Mouse (Mus musculus) neural tube, embryonic 14.5 days (tissue): ENCODE measurements at regions not wholly inside any gene's neighbourhood (a gene's known extent, or its start where the extent isn't known, plus 50 kb on each side); places are given as distances from the start of the nearest gene placed in this dataset.
A peak's percentile ranks its signal among the peaks of the same experiment; 100 is the strongest.

Source experiments
- ATAC-seq: fragments of 200-750 bp; cut with Nextera tagmentation; 2 replicates; pipeline ENCODE4 v1.8.0; 2017; ENCODE audit warnings: low read depth, mild to moderate bottlenecking, moderate TSS enrichment, moderate library complexity
- H3K27ac ChIP-seq: fragments of 300-500 bp; sonication (generic); 2 replicates; pipeline ENCODE4 v1.5.1; 2014; ENCODE audit warnings: low read depth, mild to moderate bottlenecking, control low read depth, low read length, moderate library complexity, mixed read lengths
- H3K27me3 ChIP-seq: fragments of 300-500 bp; sonication (generic); 2 replicates; pipeline ENCODE4 v1.6.1; 2014; ENCODE audit warnings: low read length; ENCODE audit not compliant: control insufficient read depth, insufficient read depth
- H3K36me3 ChIP-seq: fragments of 300-500 bp; sonication (generic); 2 replicates; pipeline ENCODE4 v1.6.1; 2014; ENCODE audit warnings: low read length, mixed read lengths; ENCODE audit not compliant: control insufficient read depth, insufficient read depth
- H3K4me1 ChIP-seq: fragments of 300-500 bp; sonication (generic); 2 replicates; pipeline ENCODE4 v1.6.1; 2014; ENCODE audit warnings: low read length; ENCODE audit not compliant: control insufficient read depth, insufficient read depth
- H3K4me2 ChIP-seq: fragments of 300-500 bp; sonication (generic); 2 replicates; pipeline ENCODE4 v1.6.1; 2014; ENCODE audit warnings: mild to moderate bottlenecking, low read depth, low read length, control low read depth
- H3K4me3 ChIP-seq: fragments of 300-500 bp; sonication (generic); 2 replicates; pipeline ENCODE4 v1.5.1; 2014; ENCODE audit warnings: low read depth, low read length, control low read depth, mixed read lengths
- H3K9ac ChIP-seq: fragments of 300-500 bp; sonication (generic); replicated peaks from 2 replicates; pipeline ENCODE4 v1.6.1; 2014; ENCODE audit warnings: low read depth, mild to moderate bottlenecking, control low read depth, low read length, mixed read lengths
- H3K9me3 ChIP-seq: fragments of 300-500 bp; sonication (generic); 2 replicates; pipeline ENCODE4 v1.6.1; 2016; ENCODE audit warnings: low read length; ENCODE audit not compliant: control insufficient read depth
- WGBS: fragments of 180-500 bp; shearing (Covaris S2); extraction: QIAGEN DNeasy Blood & Tissue Kit; methylation state at CpG from one replicate; pipeline ENCODE4 v1.1.7; 2014; 5-methylcytosine and 5-hydroxymethylcytosine counted together

DNA sequence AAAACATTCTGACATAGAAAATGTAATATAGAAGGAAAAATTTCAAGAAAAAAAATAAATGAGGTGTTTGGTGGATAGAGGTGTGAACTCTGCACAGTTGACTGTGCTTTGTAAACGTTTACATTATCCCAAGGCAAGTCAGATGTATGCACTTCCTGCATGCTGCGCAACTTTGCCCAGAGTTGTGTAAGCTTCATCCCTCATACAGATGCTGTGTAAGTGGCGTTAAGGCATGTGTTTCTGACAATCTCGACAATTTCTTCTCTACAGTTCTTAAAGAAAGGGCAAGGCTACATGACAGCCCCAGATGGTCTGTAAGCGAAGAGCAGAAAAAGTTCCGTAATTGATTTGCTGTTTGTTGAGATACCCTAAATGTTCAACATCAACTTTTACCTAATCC is 476.6 kb upstream of the Pitx2 start:
- ATAC-seq: no peak
- H3K9me3 ChIP-seq: no peaks in the 10 kb centered on the region
- no peaks in the 10 kb centered on the region for H3K36me3 ChIP-seq
- 85% methylated on average over 6 of the region's 6 CpGs for WGBS
- no peaks in the 10 kb centered on the region for H3K4me1 ChIP-seq
- H3K9ac ChIP-seq: no peak overlapping the region
- H3K4me2 ChIP-seq: no peak overlapping the region
- no peak overlapping the region for H3K4me3 ChIP-seq
- H3K27ac ChIP-seq: no peak overlapping the region
- no peaks in the 10 kb centered on the region for H3K27me3 ChIP-seq

GRCm38 (mm10) chr3:128720276-128720675 is 479.4 kb upstream of the Pitx2 start:
- Histone ChIP-seq H3K9ac (no peak overlapping the region), H3K4me2 (no peak overlapping the region), H3K27ac (no peak overlapping the region), H3K36me3 (no peaks in the 10 kb centered on the region), H3K27me3 (no peaks in the 10 kb centered on the region), H3K4me1 (no peaks in the 10 kb centered on the region), H3K9me3 (no peaks in the 10 kb centered on the region), H3K4me3 (no peak overlapping the region)
- 57% methylated on average over 5 of the region's 5 CpGs for WGBS
- no peak for ATAC-seq

DNA sequence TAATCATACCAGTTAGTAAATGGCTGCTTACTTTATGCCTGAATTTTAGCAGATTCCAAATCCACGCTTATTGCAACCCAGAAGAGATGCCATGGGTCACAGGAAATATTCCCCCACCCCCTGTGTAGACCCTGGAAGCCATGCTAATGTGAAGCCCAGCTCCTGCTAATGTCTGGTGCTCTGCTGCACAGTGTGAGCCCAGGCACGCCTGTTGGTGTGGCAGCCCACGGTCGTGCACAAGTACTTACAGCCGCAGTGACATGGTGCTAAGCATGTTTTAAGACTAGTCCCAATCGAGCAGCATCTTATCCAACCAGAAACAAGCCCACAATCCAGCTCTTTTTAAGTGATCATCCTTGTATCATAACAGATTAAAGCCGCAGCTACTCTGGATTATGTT is 480.5 kb upstream of the Pitx2 start:
- Histone ChIP-seq H3K4me3 (no peak overlapping the region), H3K36me3 (no peaks in the 10 kb centered on the region), H3K4me2 (no peak overlapping the region), H3K4me1 (no peaks in the 10 kb centered on the region), H3K9ac (no peak overlapping the region), H3K27ac (no peak overlapping the region), H3K27me3 (no peaks in the 10 kb centered on the region), H3K9me3 (no peaks in the 10 kb centered on the region)
- WGBS: 76% methylated on average over 7 of the region's 7 CpGs
- ATAC-seq: no peak

- no peak for ATAC-seq
- no peak overlapping the region for H3K4me2 ChIP-seq
- no peaks in the 10 kb centered on the region for H3K9me3 ChIP-seq
- no peak overlapping the region for H3K27ac ChIP-seq
- no peaks in the 10 kb centered on the region for H3K36me3 ChIP-seq
- H3K4me3 ChIP-seq: no peak overlapping the region
- WGBS: 87% methylated on average over 3 of the region's 3 CpGs
- no peaks in the 10 kb centered on the region for H3K27me3 ChIP-seq
- no peak overlapping the region for H3K9ac ChIP-seq
- H3K4me1 ChIP-seq: no peaks in the 10 kb centered on the region
These were observed 492.4 kb upstream of the Pitx2 start for GRCm38 (mm10) chr3:128707270-128707669.

GRCm38 (mm10) chr3:128668468-128669127 is 531.1 kb upstream of the Pitx2 start:
- no peaks in the 10 kb centered on the region for H3K36me3 ChIP-seq
- H3K27me3 ChIP-seq: no peaks in the 10 kb centered on the region
- ATAC-seq: peak; percentile 63
- H3K4me1 ChIP-seq: 0 out of 2 replicates have a peak, but pooled peaks cover 3% of the 10 kb centered on the region
- H3K9ac ChIP-seq: no peak overlapping the region
- H3K27ac ChIP-seq: no peak overlapping the region
- no peaks in the 10 kb centered on the region for H3K9me3 ChIP-seq
- 53% methylated on average over 8 of the region's 8 CpGs for WGBS
- H3K4me3 ChIP-seq: no peak overlapping the region
- H3K4me2 ChIP-seq: no peak overlapping the region

DNA sequence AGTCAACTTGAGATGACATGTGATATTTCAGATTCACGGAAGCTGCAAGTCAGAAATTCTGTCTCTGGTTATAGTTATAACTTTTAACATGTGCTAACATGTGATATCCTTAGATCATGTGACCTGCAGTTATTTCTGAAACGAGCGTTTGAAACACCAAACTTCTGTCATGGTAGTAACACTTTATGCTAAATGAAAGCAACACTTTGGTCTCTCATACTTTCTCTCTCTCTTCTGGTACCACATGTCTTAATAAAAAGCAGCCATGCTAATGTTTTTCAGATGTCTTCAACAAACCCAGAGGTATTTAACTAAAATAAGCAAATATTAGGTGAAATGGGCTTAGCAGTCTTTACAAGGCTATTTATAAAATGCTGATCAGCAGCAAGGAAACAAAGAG is 534.5 kb upstream of the Pitx2 start:
- ATAC-seq: no peak
- H3K4me1 ChIP-seq: 0 out of 2 replicates have a peak, but pooled peaks cover 3% of the 10 kb centered on the region
- 90% methylated on average over 3 of the region's 3 CpGs for WGBS

DNA sequence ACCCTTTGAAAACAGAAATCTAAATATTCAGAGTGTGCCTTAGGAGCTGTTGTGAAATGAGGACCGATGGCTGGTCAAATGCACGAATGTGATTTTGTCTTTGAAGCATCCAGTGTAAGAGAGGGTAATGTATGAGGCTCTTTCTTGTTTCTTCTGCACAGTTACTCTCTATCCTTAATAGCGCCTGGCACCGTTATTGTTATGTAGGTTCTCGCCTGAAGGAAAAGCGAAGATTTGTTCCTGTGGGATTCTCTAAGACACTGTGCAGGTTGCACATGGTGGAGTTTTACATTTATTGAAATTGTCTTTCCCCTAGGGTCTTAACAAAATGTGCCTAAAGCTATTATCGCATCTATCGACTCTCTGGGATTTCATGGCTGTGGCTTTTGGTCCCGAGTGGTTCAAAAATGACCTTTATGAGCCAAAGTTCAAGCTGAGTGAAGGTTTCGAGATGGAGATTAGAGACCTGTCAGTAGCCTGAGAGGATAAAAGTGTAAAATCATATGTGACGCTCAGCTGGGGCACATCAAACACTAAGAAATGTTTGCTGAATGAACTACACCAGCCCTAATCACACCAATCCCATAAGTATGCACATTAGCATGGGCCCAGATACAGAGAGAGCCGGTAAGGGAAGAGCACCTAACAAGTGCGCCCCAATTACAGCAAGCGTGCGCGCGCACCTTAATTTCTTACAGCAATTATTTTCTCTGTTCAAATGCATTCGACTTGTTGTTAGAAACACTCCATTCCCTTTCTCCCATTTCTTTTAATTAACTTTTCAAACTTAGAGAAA is 562.5 kb upstream of the Pitx2 start:
- no peaks in the 10 kb centered on the region for H3K9me3 ChIP-seq
- H3K9ac ChIP-seq: no peak overlapping the region
- no peak overlapping the region for H3K4me2 ChIP-seq
- H3K27me3 ChIP-seq: no peaks in the 10 kb centered on the region
- no peak overlapping the region for H3K4me3 ChIP-seq
- H3K27ac ChIP-seq: no peak overlapping the region
- 73% methylated on average over 18 of the region's 18 CpGs for WGBS
- ATAC-seq: peak; percentile 73; the same call in 1 of the 2 replicates
- no peaks in the 10 kb centered on the region for H3K36me3 ChIP-seq
- no peaks in the 10 kb centered on the region for H3K4me1 ChIP-seq

More for the DNA sequence above, 534.5 kb upstream of the Pitx2 start:
- Histone ChIP-seq H3K27me3 (no peaks in the 10 kb centered on the region), H3K4me3 (no peak overlapping the region), H3K27ac (no peak overlapping the region), H3K36me3 (no peaks in the 10 kb centered on the region), H3K4me2 (no peak overlapping the region), H3K9me3 (no peaks in the 10 kb centered on the region), H3K9ac (no peak overlapping the region)

- Histone ChIP-seq H3K9ac (no peak overlapping the region), H3K27ac (no peak overlapping the region), H3K9me3 (no peaks in the 10 kb centered on the region), H3K36me3 (no peaks in the 10 kb centered on the region), H3K4me1 (no peaks in the 10 kb centered on the region), H3K27me3 (no peaks in the 10 kb centered on the region), H3K4me2 (no peak overlapping the region), H3K4me3 (no peak overlapping the region)
- 73% methylated on average over 1 of the region's 1 CpGs for WGBS
- no peak for ATAC-seq
These were observed 572.0 kb upstream of the Pitx2 start for GRCm38 (mm10) chr3:128627696-128628095.

- Histone ChIP-seq H3K27me3 (no peaks in the 10 kb centered on the region), H3K36me3 (no peaks in the 10 kb centered on the region), H3K4me3 (no peak overlapping the region), H3K9me3 (no peaks in the 10 kb centered on the region), H3K4me1 (no peaks in the 10 kb centered on the region), H3K9ac (no peak overlapping the region), H3K27ac (no peak overlapping the region), H3K4me2 (no peak overlapping the region)
- 84% methylated on average over 6 of the region's 6 CpGs for WGBS
- ATAC-seq: no peak
These were observed 583.0 kb upstream of the Pitx2 start for GRCm38 (mm10) chr3:128616675-128617074.
